Mouse (Mus musculus) urinary bladder, postnatal 14 days (tissue): Measurements from ENCODE around the gene Rassf8.
A peak's percentile ranks its signal among the peaks of the same experiment; 100 is the strongest.

Experiments
- DNase-seq: peaks from one replicate; pipeline ENCODE4 v3.0.0; 2021; ENCODE audit warnings: low spot score

Rassf8 gene

GRCm38 (mm10) chr6:145747671-145748640, 1.4 kb downstream of the Rassf8 start:
- DNase-seq, result no peak

- no peak for DNase-seq
These were observed 3.8 kb downstream of the Rassf8 start for GRCm38 (mm10) chr6:145750394-145750793.

- DNase-seq, result no peak
These were observed 6.7 kb downstream of the Rassf8 start for GRCm38 (mm10) chr6:145753296-145753695.

GRCm38 (mm10) chr6:145754416-145754815, 7.9 kb downstream of the Rassf8 start:
- no peak for DNase-seq

- no peak for DNase-seq
These were observed 9.5 kb downstream of the Rassf8 start for GRCm38 (mm10) chr6:145755942-145756639.

GRCm38 (mm10) chr6:145756640-145757005, 10.1 kb downstream of the Rassf8 start:
- DNase-seq, result no peak

GRCm38 (mm10) chr6:145757346-145757745, 10.8 kb downstream of the Rassf8 start:
- DNase-seq, result no peak

GRCm38 (mm10) chr6:145758685-145759084, 12.1 kb downstream of the Rassf8 start:
- DNase-seq, result no peak

- DNase-seq, result no peak
These were observed 12.9 kb downstream of the Rassf8 start for GRCm38 (mm10) chr6:145759432-145759831.

GRCm38 (mm10) chr6:145760246-145761016, 13.9 kb downstream of the Rassf8 start:
- no peak for DNase-seq

GRCm38 (mm10) chr6:145761151-145761935, 14.8 kb downstream of the Rassf8 start:
- DNase-seq, result no peak

GRCm38 (mm10) chr6:145762016-145762415, 15.5 kb downstream of the Rassf8 start:
- DNase-seq, result no peak

GRCm38 (mm10) chr6:145763051-145763450, 16.5 kb downstream of the Rassf8 start:
- DNase-seq, result no peak

GRCm38 (mm10) chr6:145765011-145765410, 18.5 kb downstream of the Rassf8 start:
- DNase-seq, result no peak

GRCm38 (mm10) chr6:145766971-145767370, 20.4 kb downstream of the Rassf8 start:
- no peak for DNase-seq

GRCm38 (mm10) chr6:145767637-145768036, 21.1 kb downstream of the Rassf8 start:
- DNase-seq, result no peak

GRCm38 (mm10) chr6:145768671-145769292, 22.2 kb downstream of the Rassf8 start:
- peak; percentile 73 for DNase-seq

GRCm38 (mm10) chr6:145769855-145770254, 23.3 kb downstream of the Rassf8 start:
- no peak for DNase-seq

- no peak for DNase-seq
These were observed 23.9 kb downstream of the Rassf8 start for GRCm38 (mm10) chr6:145770272-145771000.

- no peak for DNase-seq
These were observed 27.9 kb downstream of the Rassf8 start for GRCm38 (mm10) chr6:145774436-145774835.
